Mouse (Mus musculus) hindlimb bud, embryonic 11.5 days (tissue): Measurements from ENCODE around the gene Camkmt.

Experiments
- DNase-seq: peaks from one replicate; pipeline ENCODE4 v3.0.0-alpha.2; 2012; ENCODE audit warnings: low read depth, low spot score; ENCODE audit errors: extremely low spot score

Camkmt gene

GRCm38 (mm10) chr17:85443036-85443435, 352.7 kb downstream of the Camkmt start:
- no peak for DNase-seq

GRCm38 (mm10) chr17:85454419-85454983, 364.1 kb downstream of the Camkmt start:
- no peak for DNase-seq

DNA sequence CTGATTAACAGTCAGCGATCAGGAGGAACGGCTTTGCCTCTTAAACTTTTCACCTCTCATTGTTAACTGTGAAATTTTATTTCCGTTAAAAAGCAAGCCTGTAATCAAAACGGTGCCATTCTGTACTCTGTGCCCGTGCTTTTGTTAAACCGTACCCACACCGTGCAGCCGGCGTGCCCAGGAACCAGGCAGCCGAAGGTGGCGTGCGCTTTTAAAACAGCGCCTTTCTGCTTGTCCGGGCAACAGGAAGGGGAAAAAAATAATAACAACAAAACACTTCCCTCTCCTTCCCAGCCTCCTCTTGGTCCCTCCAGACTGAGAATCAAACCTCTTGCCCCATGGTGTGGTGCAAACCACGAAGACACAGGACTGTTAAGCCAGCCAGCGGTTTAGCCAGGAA, 364.7 kb downstream of the Camkmt start:
- DNase-seq: no peak

GRCm38 (mm10) chr17:85458075-85458474, 367.7 kb downstream of the Camkmt start:
- DNase-seq: no peak

GRCm38 (mm10) chr17:85458589-85458988, 368.2 kb downstream of the Camkmt start:
- DNase-seq: no peak

DNA sequence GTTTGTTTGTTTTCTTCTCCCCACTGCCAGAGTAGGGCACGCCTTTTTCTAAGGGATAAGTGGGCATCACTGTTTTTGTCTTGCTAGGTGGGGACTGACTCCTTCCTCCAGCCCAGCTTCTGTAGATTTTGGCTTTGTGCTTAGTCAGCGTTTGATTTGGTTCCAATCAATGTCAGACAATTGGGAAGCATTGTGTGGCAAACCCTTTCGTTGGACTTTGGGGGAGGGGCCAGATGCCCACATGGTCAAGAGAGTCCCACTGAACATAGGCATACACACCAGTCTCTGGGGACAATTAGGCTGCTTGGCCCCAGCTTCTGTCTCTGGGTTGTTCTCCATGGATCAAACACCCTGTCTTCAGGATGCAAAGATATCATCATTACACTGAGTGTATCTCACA, 371.2 kb downstream of the Camkmt start:
- no peak for DNase-seq

DNA sequence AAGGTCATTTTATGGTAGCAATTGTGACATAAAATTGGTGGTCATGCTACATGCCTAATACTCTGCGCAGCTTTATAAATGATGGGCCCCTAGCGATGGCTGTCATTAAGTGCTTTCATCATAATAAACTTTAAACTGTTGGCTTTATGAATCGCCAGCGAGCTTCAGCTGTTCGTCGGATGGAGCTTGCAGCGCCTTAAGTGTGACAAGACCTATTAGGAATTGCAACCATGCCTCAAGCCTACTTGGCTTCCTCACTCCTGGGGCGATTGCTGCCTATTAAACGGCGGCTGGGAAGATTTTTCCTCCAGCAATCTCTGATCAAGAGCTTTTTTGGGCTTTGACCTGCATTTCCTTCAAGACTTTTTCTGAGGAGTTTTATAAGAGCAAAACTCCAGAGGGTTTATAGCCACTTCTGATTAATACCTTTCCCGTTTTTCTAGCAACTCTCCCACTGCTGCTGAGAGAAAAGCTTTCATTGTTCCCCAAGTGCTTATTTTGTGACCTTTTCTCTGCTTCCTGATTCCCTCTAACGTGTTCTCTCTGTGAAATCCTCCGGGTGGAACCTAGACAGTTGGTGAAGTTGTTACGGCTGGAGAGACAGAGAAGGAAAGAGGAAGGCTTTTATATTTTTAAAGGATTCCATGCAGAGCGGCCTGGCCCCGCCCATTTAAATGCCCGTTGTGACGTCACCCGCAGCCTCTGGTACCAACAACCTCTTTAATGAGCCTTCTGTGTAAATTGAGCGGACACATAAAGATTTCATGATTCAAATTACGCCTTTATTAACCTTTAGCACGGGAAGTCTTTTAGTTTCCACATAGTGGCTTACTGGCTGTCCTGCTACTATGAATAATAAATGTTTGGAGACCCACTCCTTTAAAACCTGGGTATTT, 373.4 kb downstream of the Camkmt start:
- DNase-seq: no peak

GRCm38 (mm10) chr17:85464466-85465411, 374.4 kb downstream of the Camkmt start:
- no peak for DNase-seq

DNA sequence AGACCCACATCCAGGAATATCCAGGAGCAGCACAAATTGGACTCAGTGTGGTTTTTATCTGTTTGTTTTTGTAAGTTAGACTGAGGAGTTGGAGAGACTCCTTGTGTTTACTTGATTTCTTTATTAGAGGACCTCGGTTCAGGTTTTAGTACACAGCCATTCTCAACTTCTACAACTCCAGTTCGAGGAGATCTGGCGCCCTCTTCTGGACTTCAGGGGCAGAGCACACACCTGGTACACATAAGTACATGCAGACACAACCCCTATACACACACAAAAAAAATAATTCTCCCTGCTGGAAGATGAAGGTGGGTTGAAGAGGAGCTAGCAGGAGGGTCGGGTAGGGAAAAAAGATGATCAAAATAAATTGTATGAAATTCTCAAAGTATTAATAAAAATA, 379.4 kb downstream of the Camkmt start:
- DNase-seq: no peak

DNA sequence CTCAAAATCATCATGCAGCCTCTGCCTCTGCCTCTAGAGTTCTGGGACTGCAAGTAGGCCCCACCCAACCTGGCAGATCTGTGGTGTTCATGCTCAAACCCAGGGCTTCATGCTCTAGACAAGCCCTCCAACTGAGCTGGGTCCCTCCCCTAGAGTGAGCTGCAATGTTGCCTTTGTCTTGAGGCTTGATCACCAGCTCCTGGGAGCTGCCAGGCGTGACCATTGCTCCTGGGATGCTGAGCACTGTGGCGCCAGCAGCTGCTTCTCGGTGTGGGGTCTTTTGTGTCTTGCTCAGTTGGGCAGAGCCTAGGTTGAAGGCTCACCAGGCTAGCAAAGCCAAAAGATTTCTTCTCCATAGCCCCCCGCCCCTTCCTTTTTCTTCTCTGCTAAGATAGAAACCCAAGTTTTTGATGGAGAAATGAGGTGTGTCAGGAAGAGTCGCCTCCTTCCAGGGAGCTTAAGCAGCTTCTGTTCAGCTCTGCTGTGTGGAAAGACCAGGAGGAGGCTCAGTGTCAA, 382.4 kb downstream of the Camkmt start:
- no peak for DNase-seq

DNA sequence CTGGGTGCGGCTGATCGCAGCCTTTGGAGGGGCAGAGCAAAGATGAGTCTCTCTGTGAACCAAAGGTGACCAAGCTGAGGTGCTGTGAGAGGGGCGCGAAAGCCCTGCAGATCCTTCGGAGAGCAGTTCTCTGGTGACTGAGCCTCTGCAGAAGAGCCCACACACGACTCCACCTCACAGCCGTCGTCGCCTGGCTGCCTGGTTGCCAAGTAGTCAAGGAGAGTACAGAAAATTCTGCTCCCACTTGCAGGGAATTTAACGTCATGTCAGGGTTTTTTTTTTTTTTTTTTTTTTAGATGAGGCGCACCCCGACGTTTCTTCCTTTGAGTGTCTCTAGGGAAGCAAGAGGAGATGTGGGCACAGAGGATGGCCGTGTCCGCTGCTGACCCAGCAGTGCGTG, 382.9 kb downstream of the Camkmt start:
- no peak for DNase-seq

DNA sequence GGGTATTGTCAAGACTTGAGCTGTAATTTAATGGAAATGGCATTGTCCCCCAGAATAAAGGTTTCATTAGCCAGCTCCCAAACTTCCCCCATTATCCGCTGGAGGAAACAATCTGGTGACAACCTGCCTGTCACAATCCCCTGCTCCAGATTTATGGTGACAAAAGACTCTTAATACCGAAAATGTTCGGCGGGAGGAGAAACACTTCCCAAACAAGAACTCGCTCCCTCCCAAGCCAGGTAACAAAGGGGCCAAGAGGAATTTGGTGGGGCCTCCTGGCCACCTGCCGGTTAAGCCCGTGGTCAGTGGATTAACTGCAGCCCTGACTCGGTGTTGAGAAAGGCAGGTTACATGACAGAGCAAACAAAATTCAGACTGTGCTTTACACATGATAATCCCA, 383.5 kb downstream of the Camkmt start:
- DNase-seq: no peak

- DNase-seq: no peak
These were observed 390.9 kb downstream of the Camkmt start for GRCm38 (mm10) chr17:85481241-85481640.

DNA sequence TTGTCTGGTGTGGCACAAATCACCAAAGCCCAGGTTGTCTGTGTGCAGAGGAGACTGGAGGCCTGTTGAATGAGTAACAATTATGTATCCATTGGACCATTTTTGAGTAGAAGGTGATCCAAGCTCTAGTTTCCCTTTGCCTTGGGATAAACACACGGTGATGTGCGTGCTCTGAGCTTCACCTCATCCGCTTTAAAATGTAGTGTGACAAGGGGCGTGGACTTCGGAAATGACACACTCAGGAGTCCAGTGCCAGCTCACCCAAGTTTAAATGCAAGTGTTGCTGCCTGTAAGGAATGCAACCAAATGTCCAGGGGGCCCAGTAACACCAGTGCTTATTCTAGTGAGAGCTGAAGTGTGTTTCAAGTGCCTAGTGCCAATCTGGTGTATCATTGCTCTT, 392.7 kb downstream of the Camkmt start:
- no peak for DNase-seq

- no peak for DNase-seq
These were observed 393.7 kb downstream of the Camkmt start for GRCm38 (mm10) chr17:85484015-85484414.

- no peak for DNase-seq
These were observed 394.2 kb downstream of the Camkmt start for GRCm38 (mm10) chr17:85484526-85484925.

DNA sequence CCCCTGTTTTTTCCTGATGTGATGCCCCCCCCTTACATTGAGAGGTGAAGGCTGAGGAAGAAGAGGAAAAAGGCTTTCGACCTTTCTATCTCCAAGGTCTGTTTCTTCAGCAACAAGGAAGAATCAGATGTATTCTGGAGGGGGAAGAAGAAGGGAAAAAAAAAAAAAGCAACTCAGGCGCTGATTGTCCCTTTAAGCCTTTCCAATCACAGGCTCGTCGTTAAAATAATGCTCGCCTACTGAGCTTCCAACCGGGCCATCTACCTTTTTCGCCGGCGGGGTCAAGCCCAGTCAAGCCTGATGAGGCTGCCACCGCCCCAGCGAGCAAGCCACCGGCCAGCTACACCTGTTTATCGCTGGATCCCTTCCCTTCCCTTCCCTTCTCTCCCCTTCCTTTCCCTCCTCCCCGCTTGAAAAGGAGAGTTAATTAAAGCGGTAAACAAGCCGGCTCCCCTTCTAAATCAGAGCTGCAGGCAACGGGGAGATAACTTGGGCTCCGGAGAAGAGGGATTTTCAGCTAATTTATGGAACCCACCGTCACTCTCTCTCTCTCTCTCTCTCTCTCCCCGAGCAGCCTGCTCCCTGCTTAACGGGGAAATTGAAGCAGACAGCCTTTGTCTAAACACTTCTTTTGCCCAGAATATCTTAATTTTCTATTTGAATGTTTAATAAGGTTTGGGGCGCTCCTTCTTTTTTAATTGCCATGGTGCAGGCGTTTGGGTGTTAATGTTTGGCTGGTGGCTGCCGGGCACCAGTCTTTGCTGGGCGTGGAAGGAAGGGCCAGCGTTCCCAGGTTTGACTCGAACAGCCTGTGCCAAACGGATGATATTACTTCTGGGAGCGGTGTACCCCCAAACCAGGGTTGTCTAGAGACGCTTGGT, 395.0 kb downstream of the Camkmt start:
- no peak for DNase-seq

DNA sequence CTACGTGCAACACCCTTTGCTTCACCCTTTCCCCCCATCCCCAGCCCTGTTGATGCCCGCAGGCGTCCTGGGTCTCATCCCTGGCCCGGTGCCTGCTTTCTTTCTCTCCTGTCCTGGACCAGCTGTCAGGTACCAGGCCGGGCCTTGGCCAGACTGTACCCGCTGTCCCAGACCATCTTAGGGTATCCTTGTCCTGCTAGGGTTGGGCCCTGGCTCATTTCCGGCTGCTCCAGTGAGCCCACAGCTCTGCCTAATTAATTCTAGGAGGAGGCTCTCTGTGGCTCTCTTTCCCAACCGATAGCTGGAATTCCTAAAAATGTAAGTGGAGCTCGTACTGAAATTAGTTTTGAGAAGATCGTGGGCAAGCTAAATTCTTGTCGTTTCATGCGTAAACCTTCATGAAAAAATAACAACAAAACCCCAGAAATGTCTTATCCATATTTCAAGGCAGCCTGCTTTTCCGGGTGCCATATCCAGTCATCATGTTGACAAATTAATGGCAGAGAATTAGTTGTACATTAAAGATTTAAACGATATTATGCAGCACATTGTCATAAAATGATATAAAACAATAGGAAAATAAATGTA, 395.7 kb downstream of the Camkmt start:
- DNase-seq: no peak

DNA sequence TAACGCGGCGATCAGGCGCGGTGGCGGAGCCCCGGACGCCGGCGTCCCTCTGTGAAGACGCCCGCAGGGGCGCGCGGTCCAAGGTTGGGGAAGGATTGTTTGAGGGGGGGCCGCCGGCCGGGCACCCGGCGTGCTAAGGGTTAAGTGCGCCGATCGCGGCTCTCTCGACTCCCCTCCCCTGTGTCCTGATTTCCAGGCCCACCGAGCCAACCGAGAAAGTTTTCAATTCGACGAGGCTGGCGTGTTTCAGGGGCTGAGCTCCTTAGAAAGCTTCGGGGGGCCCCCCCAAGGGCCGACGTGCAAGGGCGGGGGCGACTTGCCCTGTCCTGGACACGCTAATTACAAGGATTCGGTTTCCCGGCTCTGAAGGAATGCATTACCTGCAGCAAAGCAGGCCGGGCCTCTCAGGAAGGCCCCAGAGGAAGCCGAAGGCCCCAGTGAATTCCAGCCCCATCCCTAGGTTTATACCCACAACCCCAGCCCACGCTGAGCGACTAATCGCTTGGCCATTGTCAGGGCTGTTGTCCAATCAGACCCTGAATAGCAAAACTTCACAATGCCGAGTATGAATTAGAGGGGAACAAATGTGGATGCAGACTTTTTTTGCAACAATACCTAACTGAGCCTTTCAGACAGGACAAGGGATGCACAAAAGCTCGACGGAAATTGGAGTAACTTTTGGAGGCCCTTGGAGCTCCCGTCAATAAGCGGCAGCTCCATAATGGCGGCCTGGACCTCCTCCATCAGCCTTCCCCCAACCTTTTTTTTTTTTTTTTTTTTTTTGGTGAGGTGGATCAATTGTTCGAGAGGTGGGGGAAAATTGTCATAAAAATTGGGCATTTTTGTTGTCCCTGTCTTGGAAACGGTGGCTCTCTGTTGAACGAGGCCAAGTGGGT, 396.5 kb downstream of the Camkmt start:
- no peak for DNase-seq
